Mouse (Mus musculus) cerebellum, adult 9-11 months (tissue): Measurements from ENCODE around the gene Usp43.
A peak's percentile ranks its signal among the peaks of the same experiment; 100 is the strongest.

Experiments used
- DNase-seq: peaks from one replicate; pipeline ENCODE4 v3.0.0; 2022

Usp43 gene

DNA sequence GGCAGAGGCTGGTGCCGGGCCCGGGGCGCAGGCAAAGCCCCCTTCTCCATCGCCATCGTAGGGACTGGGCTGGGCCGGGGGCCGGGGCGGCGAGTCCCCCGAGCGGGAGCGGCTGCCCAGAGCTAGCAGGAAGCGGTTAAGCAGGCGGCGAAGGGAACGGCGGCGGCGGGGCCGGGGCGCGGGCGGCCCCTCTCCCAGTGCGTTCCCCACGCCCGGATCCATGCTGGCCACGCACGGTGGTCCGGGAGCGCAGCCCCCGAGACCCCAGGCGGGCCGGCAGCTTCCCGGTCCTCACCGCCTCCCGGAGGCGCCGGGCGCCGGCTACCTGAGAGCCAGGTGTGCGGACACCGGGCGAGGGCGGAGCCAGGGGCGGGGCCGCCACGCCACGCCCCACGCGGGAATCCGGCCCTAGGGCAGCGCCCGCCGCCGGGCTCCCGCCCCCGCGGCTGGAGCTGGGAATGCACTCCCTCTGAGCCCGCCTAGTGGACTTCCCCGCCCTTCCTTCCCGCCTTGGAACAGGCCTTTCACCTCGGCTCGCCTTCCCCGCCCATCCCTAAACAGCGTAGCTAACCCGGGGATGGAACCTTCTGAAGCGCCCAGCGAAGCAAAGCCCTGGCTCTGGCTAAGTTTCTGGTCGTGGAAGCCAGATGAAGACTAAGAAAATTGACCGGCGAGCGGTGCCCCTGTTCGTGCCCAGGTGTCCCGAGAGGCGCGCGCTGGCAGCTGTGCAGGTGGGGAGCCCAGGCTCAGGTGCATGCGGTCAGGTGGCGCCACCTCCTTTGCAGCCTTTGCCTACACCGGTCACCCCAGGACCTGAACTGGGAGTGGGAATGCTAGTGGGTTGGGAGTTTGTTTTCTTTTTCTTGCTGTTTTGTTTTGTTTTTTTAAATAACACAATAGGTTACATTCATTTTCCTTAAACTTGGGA is at the start of gene Usp43:
Gene Usp43 (minus strand): TSS at position 327 of the 928 bp plus-strand sequence.
- DNase-seq: no peak

DNA sequence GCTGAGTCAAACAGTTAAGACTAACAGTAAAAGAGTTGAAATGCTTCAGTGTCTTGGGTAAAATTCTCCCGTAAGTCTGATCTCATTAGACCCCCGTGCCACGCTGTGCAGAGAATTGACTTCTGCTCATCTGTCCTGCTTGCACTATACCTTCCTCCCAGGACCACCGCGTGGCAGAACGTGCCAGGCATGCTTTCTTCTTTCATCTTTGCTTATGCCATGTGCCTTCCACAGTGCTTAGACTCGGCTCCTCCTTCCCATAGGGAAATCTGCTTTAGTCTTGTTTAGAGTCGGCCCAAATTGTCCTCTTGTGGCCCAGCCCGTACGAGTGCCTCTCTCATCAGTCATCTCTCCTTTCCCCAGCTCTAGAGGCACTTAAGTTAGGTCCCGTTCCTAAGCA is 45.9 kb upstream of the Usp43 start:
- no peak for DNase-seq

GRCm38 (mm10) chr11:67965905-67966878 is 44.2 kb upstream of the Usp43 start, which contains the start of gene Stx8:
Gene Stx8 (plus strand): TSS chr11:67966193.
- peak; percentile 87 for DNase-seq

- peak; percentile 81 for DNase-seq
Measured at GRCm38 (mm10) chr11:67965242-67965883, 43.4 kb upstream of the Usp43 start, which contains the start of gene Cfap52. Gene Cfap52 (minus strand): TSS chr11:67965651.

DNA sequence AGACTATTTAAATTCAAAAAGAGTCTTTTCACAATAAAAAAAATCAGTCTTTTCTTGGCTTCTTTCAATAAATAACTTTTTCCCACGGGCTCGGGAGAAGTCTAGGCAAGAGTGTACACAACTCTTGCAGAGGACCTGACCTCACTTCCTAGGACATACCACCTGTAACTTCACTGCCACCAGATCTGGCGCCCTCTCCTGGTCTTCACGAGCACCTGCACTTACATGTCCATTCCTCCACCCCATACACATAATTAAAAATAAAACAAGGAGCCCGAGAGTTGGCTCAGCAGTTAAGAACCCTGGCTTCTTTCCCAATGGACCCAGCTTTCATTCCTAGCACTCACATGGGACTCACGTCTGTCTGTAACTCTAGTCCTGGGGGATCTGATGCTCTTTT is 42.2 kb upstream of the Usp43 start:
- no peak for DNase-seq

DNA sequence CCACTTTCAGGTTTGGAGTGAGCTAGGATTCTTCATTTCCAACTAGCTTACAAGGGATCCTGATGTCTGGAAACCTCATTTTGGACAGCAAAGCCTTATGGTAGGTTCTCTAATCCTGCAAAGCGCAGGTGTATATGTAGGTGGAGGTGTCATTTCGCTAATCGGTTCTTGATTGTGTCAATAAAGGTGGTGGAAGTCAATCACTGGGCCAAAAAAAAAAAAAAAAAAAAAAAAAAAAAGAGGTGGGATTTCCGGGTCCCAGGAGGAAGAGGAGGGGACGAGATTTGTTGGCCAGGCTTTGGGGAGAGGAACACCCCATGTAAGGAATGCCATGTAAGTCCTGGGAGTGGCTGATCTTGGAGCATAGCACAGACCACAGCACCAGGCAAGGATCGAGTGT is 32.5 kb upstream of the Usp43 start:
- DNase-seq: no peak

DNA sequence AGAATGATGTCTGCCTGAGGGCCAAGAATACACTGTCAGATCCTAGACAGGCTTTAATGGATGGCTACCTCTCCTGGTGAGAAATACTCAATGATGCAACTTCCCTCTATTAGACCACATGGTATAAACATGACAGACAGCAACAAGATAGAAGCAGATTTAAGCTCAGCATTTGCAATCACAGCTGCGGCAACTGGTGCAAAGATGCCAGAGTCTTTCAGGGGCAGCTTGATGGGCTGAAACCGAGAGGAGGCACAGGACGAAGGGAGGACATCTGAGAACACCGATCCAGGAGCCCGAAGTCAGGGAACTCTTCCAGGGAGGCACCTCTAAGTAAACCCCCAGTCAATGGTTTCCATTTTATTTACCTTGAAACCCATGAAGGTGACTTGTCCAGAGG is 31.7 kb upstream of the Usp43 start:
- DNase-seq: no peak

GRCm38 (mm10) chr11:67949475-67949874 is 27.5 kb upstream of the Usp43 start:
- no peak for DNase-seq

GRCm38 (mm10) chr11:67948229-67948628 is 26.3 kb upstream of the Usp43 start:
- DNase-seq: no peak

- no peak for DNase-seq
Measured at GRCm38 (mm10) chr11:67932156-67932555, 10.2 kb upstream of the Usp43 start.

DNA sequence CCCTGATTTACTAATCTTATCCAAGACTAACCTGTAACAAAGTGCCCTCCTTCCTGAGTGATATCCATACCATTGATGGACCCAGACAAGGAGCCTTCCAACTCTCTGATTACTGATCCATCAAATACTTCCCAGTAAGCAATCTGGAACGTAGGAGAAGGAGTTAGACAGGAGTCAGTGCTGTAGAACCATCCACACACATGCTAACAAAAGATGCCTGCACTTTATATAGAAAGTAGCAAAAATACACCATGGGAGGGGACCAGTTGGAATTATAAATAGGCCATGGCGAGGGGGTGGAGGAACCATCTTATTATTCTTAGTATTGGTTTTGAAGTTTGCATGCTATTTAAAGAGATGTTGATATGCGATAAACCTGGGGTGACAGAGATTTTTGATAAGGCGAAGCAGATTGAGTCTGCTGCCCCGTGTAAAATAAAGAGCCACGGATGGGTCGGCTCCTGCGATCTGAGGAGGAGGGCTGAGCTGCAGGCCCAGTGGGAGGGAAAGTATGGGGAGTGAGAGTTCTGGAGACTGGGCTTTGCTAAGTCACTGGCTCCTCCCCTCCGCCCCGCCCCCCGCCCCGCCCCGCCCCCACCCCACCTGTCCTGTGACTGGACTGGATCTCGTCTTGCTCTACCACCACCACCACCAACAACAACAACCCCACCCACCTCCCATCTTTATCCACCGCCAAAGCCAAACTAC is 4.5 kb upstream of the Usp43 start:
- DNase-seq: no peak

DNA sequence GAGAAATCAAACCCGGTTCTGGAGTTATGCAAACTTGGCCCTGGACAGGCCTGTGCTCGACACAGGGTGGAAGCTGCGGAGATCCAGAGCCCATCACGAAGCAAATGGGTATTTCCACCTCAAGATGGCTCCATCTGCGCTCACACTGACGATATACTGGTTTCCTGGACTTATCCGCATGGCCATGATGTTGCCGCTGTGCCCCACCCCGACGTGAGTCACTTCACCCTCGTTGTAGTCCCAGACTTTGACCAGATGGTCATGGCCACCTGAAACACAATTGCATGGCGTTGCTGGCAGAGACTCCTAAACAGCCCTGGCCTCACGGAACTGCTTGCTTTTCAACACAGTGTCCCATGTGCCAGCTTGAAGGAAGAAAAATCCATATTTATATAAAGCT is 3.0 kb upstream of the Usp43 start:
- DNase-seq: no peak

- no peak for DNase-seq
Measured at GRCm38 (mm10) chr11:67923720-67924119, 1.8 kb upstream of the Usp43 start.

- DNase-seq: no peak
Measured at GRCm38 (mm10) chr11:67922755-67923125, 787 bp upstream of the Usp43 start.

DNA sequence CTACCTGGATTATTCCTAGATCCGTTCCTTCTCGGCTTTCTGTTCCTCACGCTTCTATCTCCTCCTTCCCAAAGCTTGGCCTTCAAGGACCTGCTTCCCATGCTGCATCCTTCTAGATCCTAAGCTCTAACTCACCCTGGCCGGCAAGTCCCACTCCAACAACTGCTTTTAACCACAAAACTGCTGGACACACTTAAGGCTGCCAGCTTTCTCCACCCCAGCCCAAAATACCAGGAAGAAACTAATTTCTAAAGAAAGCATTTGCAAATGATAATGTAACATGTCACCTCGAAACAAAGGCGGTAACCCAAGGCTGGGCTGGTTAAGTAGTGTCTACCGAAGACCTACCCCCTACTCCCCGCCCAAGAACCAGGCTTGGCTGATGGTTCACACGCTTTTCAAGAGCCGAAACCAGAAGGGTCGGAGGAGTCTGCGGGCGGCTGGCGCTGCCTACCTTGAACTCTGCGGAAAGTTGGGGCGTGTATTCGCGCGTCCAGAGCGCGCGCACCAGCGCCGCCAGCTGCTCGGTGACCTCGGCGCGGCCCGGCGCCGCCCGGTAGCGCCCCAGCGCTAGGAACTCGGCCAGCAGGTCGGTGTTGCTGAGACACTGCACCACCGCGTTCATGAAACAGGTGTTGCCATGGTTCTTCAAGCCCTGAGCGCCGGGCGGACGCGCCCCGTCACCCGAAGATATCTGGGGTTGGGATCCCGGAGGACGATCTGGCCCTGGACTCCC is 694 bp downstream of the Usp43 start:
- no peak for DNase-seq

DNA sequence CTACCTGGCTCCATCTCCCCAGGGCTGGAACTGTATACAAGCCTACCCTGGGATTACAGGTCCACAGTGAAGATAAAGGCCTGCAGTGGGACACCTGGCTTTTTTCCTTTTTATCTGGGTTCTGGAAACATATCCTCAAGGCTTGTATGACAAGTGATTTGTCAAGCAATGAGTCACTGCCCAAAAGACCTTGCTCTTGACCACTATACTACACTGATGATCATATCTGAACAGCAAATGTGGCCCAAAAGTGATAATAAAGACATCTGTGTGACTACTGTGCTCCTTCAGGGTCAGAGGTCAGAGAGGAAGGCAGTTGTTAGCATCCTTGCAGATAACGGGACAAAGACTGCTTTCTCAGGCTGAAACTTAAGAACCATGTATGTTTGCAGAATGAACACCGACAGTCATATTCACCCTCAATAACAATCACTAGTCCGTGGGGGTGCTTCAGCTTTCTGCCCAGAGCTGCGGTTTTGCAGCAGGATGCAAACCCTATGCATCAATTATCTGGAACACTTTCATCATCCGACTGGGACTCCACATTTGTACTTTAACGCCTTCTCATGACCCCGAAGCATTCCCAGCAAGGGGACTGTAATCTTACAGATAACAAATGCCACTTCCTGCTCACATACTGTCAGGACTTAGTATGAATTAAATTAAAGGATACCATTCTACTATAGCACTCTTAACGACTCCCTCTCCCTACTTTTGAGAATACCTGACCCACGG is 1.6 kb downstream of the Usp43 start:
- DNase-seq: no peak

DNA sequence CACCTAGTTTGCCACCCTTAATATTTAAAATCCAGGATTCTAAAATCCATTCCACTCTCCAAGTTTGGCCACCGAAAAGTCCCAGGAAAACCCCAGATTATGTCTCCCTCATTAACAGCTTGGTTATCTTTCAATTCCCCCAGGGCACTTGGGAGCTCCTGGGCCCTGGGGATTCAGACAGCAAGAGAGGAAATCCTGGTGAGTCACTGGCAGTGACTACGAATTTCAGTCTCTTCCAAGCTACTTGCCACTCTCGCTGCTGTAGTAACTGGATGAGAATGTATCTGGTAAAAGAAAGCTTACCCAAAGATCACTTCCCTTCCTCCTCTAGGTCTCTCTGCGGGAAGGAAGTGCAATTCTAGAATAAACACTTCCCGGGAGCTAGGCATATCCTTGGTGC is 2.4 kb downstream of the Usp43 start:
- DNase-seq: no peak

DNA sequence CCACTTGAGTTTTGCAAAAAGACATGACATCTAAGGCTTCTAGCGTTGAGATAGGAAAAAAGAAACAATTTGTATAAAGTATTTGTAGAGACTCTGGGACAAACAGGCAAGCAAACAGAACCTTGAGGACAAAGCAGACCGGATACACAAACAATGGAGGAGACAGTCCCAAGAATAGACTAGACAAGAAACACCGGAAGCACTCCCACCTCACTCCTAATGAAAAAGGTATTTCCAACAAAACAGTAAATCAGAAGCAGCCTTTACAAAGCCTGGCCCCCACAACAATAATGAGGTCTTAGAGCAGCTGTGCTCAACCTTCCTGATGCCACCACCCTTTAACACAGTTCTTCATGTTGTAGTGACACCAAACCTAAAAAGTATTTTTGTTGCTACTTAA is 4.8 kb downstream of the Usp43 start:
- DNase-seq: no peak

GRCm38 (mm10) chr11:67911074-67911473 is 10.9 kb downstream of the Usp43 start:
- no peak for DNase-seq

DNA sequence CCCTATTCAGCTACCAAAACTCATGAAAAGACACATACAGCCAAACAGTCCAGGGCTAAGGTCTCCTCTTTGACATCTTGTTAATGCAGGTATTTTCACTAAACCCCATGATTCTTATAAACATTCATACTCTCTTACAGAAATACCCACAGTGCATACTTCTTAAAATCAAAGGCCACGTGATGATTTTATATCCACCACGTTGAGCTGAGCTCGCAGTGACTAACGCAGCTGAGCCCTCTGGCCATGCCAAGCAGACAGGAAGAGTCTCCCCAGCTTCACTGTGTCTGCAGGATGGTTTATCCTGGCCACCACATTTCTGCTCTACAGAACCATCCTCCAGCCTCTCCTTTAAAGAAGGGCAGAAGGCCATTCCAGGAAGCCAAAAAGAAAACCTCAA is 18.2 kb downstream of the Usp43 start:
- no peak for DNase-seq

- DNase-seq: peak; percentile 17
Measured at GRCm38 (mm10) chr11:67897064-67897560, 24.8 kb downstream of the Usp43 start.
